Mouse (Mus musculus) liver, postnatal 0 days (tissue): ENCODE results near the gene Lyg2. TPM values are rescaled to one million over a fixed set of nuclear protein-coding genes. Genes with fewer than 3 reads are reported as not detected.

Source experiments
- ATAC-seq: fragments of 200-750 bp; cut with Nextera tagmentation; 2 replicates; pipeline ENCODE4 v1.8.0; 2017; ENCODE audit warnings: mild to moderate bottlenecking, moderate library complexity
- DNase-seq: peaks from one replicate; pipeline ENCODE4 v3.0.0-alpha.2; 2016
- H3K27ac ChIP-seq: fragments of 300-500 bp; sonication (generic); 2 replicates; pipeline ENCODE4 v1.5.1; 2014; ENCODE audit warnings: antibody characterized with exemption, moderate library complexity, mild to moderate bottlenecking, low read depth
- H3K27me3 ChIP-seq: fragments of 300-500 bp; sonication (generic); 2 replicates; pipeline ENCODE4 v1.6.1; 2014; ENCODE audit warnings: low read length, control low read depth, mixed read lengths; ENCODE audit not compliant: insufficient read depth
- H3K36me3 ChIP-seq: fragments of 300-500 bp; sonication (generic); replicated peaks from 2 replicates; pipeline ENCODE4 v1.6.1; 2014; ENCODE audit warnings: mild to moderate bottlenecking, control low read depth, low read length, moderate library complexity, mixed read lengths; ENCODE audit not compliant: insufficient read depth
- H3K4me1 ChIP-seq: fragments of 300-500 bp; sonication (generic); 2 replicates; pipeline ENCODE4 v1.6.1; 2014; ENCODE audit warnings: antibody characterized with exemption, mild to moderate bottlenecking, control low read depth; ENCODE audit not compliant: insufficient read depth
- H3K4me2 ChIP-seq: fragments of 300-500 bp; sonication (generic); 2 replicates; pipeline ENCODE4 v1.6.1; 2014; ENCODE audit warnings: low read depth, mild to moderate bottlenecking, low read length, moderate library complexity, mixed read lengths
- H3K4me3 ChIP-seq: fragments of 300-500 bp; sonication (generic); 2 replicates; pipeline ENCODE4 v1.5.1; 2014; ENCODE audit warnings: low read depth, low read length
- H3K9ac ChIP-seq: fragments of 300-500 bp; sonication (generic); replicated peaks from 2 replicates; pipeline ENCODE4 v1.6.1; 2014; ENCODE audit warnings: mild to moderate bottlenecking, moderate library complexity
- H3K9me3 ChIP-seq: fragments of 300-500 bp; sonication (generic); 2 replicates; pipeline ENCODE4 v1.6.1; 2016; ENCODE audit warnings: mild to moderate bottlenecking, control low read depth, low read length, mixed read lengths
- CTCF ChIP-seq: sonication (generic); IDR thresholded peaks from 2 replicates; pipeline ENCODE4 v1.5.1; 2016; ENCODE audit warnings: antibody characterized with exemption, low read depth
- EP300 ChIP-seq: IDR thresholded peaks from 2 replicates; pipeline ENCODE4 v1.6.1; 2016; ENCODE audit warnings: antibody characterized with exemption, low read depth, mild to moderate bottlenecking
- WGBS: fragments of 180-500 bp; shearing (Covaris S2); extraction: QIAGEN DNeasy Blood & Tissue Kit; methylation state at CpG from one replicate; pipeline ENCODE4 v1.1.7; 2014; ENCODE audit not compliant: insufficient replicate concordance; 5-methylcytosine and 5-hydroxymethylcytosine counted together
- polyA plus RNA-seq: library from polyadenylated mRNA; unstranded; fragments of >200 nt; fragmentation: Nextera tagmentation; extraction: Ambion mirVana; gene quantifications from 2 replicates; pipeline ENCODE4 v1.2.1, GENCODE M21; 2015

Gene Lyg2
- polyA plus RNA-seq, result not detected in 2 replicates

DNA sequence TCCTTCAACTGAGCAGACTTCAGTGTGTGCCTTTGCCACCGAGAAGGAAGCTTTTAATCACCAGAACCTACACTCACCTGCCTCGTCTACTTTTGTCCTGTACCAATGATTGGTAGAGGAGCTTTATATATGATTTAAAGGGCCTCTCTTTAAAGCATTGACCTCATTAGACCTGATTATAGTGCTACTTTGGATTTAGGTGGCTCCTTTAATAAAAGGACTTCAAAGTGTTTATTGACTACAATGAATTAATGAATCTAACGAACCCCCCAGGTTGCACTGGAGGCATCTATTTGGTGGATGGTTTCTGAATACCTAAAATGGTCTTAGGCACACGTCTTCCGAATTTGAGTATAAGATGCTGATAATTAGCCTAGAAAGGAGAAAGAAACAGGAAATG lies at the start of gene Lyg2:
Gene Lyg2 (minus strand): TSS at position 101 of the 400 bp plus-strand sequence.
- Histone ChIP-seq H3K36me3 (no peaks in the 10 kb centered on the region), H3K4me3 (no peak within 1 kb of the TSS), H3K9me3 (no peaks in the 10 kb centered on the region), H3K9ac (no peak within 1 kb of the TSS), H3K27ac (no peak within 1 kb of the TSS), H3K4me2 (no peak within 1 kb of the TSS), H3K27me3 (no peaks in the 10 kb centered on the region), H3K4me1 (no peaks in the 10 kb centered on the region)
- ATAC-seq, result no peak
- TF ChIP-seq EP300, result no peak
- TF ChIP-seq CTCF, result no peak
- no peak for DNase-seq
- WGBS, result 68% methylated on average over 5 of the region's 5 CpGs

GRCm38 (mm10) chr1:37965571-37965970 lies 49.3 kb upstream of the Lyg2 start:
- no peak overlapping the region for H3K27ac ChIP-seq
- ATAC-seq (no peak), DNase-seq (no peak)
- no peaks in the 10 kb centered on the region for H3K36me3 ChIP-seq
- 70% methylated on average over 10 of the region's 10 CpGs for WGBS
- H3K27me3 ChIP-seq, result no peaks in the 10 kb centered on the region
- TF ChIP-seq CTCF (no peak), EP300 (no peak)
- H3K9me3 ChIP-seq, result no peaks in the 10 kb centered on the region
- H3K4me3 ChIP-seq, result no peak overlapping the region
- H3K4me1 ChIP-seq, result no peaks in the 10 kb centered on the region
- H3K4me2 ChIP-seq, result no peak overlapping the region
- H3K9ac ChIP-seq, result no peak overlapping the region

DNA sequence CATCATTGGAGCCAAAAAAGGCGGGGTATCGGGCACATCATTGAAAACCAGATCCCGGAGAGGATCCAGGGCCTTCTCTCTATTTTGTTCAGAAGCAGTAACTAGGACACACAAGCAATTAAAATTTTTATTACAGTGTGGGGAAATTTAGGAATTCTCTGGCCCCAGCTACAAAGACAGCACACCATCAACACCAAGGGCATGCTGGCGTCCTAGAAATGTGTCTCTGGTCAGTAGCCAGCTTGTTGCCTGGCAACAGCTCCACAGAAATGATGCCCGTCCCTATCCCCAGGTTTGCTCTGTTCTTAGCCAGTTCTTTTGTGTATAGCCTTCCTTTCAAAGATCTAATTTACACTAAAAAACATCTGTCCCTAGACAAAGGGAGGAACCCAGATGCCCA lies 43.2 kb upstream of the Lyg2 start:
- no peak overlapping the region for H3K27ac ChIP-seq
- H3K4me2 ChIP-seq, result no peak overlapping the region
- H3K9me3 ChIP-seq, result no peaks in the 10 kb centered on the region
- no peaks in the 10 kb centered on the region for H3K27me3 ChIP-seq
- H3K36me3 ChIP-seq, result no peaks in the 10 kb centered on the region
- H3K9ac ChIP-seq, result no peak overlapping the region
- DNase-seq (no peak), ATAC-seq (no peak)
- TF ChIP-seq EP300 (no peak), CTCF (no peak)
- 75% methylated on average over 5 of the region's 5 CpGs for WGBS
- no peak overlapping the region for H3K4me3 ChIP-seq
- no peaks in the 10 kb centered on the region for H3K4me1 ChIP-seq

DNA sequence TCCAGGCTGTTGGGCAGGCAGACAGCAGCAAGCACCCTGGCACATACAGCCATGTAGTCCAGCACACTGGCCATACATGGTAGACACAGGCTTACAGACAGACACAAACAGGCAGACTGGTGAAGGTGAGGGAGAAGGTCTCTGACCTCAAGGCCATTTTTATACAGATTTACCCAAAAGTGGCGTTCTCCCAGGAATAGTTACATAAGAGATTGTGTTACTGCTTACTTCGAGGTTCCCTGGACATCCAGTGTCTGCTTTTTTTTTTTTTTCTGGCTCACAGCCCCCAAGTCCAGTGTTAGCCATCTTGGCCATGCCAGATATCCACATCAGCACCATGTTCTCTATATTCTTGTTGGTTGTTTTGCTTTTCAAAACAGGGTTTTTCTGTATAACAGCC lies 42.2 kb upstream of the Lyg2 start:
- no peak overlapping the region for H3K4me3 ChIP-seq
- no peak overlapping the region for H3K9ac ChIP-seq
- H3K4me1 ChIP-seq, result no peaks in the 10 kb centered on the region
- no peak for ATAC-seq
- no peaks in the 10 kb centered on the region for H3K9me3 ChIP-seq
- no peaks in the 10 kb centered on the region for H3K27me3 ChIP-seq
- H3K36me3 ChIP-seq, result no peaks in the 10 kb centered on the region
- DNase-seq, result no peak
- WGBS, result 70% methylated on average over 2 of the region's 2 CpGs
- H3K4me2 ChIP-seq, result no peak overlapping the region
- TF ChIP-seq EP300 (no peak), CTCF (no peak)
- no peak overlapping the region for H3K27ac ChIP-seq

DNA sequence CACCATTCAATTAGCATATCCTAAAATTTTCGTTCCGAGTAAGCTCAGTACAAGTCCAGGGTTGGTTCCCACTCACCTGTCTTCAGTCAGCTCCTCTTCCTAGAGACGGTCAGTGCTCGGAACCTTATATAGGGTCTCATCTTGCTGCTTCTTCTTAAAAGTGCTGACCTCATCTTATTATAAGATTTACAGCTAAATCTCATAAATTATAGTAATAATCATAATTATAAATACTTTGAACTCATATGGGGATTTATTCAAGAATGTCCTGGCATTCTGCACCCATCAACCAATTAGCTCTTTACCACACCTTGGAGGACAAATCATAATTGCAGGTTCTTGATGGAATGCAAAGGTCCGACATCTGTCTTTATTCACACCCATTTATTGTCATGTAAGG lies 41.4 kb upstream of the Lyg2 start, which contains the start of gene Lyg1:
Gene Lyg1 (minus strand): TSS at position 101 of the 400 bp plus-strand sequence.
- ATAC-seq (no peak), DNase-seq (no peak)
- Histone ChIP-seq H3K36me3 (no peaks in the 10 kb centered on the region), H3K27ac (no peak within 1 kb of the TSS), H3K4me3 (no peak within 1 kb of the TSS), H3K4me1 (no peaks in the 10 kb centered on the region), H3K9ac (no peak within 1 kb of the TSS), H3K4me2 (no peak within 1 kb of the TSS), H3K27me3 (no peaks in the 10 kb centered on the region), H3K9me3 (no peaks in the 10 kb centered on the region)
- TF ChIP-seq EP300 (no peak), CTCF (no peak)
- 75% methylated on average over 5 of the region's 5 CpGs for WGBS

DNA sequence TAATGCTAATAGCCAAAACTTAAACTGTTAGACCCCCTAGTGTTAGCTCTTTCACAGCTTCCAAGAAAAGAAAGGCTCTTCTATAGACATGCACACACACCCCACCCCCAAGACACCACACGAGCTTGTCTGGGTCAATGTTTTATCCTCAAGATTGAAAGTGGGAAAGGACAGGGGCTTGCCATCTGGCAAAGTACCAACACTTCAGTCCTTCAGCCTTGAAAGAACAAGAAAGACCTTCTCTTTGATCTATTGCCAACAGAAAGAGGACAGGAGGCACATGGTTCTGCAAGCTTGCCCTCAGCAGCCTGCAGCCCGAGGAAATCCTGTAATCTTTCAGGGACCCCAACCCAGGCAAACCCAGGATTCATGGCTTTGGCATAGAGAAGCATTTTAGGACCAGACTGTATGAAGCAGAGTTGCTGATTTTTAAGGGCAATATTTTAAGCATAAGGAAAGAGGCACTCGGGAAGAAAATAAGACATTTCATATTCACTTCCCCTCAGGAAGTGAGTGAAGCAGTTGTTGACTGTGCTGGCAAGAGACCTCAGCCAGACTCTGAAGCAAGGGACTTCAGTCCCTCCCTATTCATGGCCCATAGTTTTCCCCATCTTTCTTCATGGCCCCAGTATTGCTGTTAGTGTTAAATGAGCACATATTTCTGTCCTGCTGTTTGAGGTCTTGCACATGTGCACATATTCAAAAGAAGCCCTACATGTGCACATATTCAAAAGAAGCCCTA lies 40.6 kb upstream of the Lyg2 start:
- WGBS, result 24% methylated on average over 3 of the region's 3 CpGs
- DNase-seq, result no peak
- no peak overlapping the region for H3K4me2 ChIP-seq

More for the DNA sequence above, 40.6 kb upstream of the Lyg2 start:
- no peaks in the 10 kb centered on the region for H3K9me3 ChIP-seq
- no peak for TF ChIP-seq CTCF
- no peak for TF ChIP-seq EP300
- H3K36me3 ChIP-seq, result no peaks in the 10 kb centered on the region
- no peaks in the 10 kb centered on the region for H3K4me1 ChIP-seq
- no peak for ATAC-seq
- no peak overlapping the region for H3K27ac ChIP-seq
- H3K9ac ChIP-seq, result no peak overlapping the region
- H3K27me3 ChIP-seq, result no peaks in the 10 kb centered on the region
- no peak overlapping the region for H3K4me3 ChIP-seq
